Mouse (Mus musculus): ENCODE measurements around the gene 1700017N19Rik.
"Not testable (repeated sequence)": the region's sequence is repeated elsewhere in the genome, so short reads cannot be mapped to it uniquely, and the experiment has no call there.

Gene 1700017N19Rik

DNA sequence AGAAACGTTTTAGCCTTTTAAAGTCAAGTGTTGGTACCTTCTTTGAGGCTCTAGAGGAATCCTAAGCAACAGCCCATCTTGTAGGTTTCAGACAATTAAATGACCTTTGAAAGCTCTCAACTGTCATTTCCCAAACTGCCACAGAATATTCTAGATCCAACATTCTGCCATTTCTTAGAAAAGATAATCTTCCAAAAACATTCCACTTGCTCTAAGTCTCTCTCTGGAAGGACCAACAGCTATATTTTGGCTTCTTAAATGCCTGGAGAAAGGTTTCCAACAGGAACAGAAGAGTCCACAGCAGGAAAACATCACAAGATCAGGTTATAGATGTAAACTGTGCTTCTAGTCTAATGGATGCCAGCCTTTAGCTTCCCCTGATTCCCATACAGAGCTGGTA, at the start of gene 1700017N19Rik, which contains the start of gene 4930430F08Rik:
Gene 1700017N19Rik (plus strand): TSS at position 162 of the 400 bp plus-strand sequence.
Gene 4930430F08Rik (minus strand): TSS at position 101 of the 400 bp plus-strand sequence.
- no peak for DNase-seq

DNA sequence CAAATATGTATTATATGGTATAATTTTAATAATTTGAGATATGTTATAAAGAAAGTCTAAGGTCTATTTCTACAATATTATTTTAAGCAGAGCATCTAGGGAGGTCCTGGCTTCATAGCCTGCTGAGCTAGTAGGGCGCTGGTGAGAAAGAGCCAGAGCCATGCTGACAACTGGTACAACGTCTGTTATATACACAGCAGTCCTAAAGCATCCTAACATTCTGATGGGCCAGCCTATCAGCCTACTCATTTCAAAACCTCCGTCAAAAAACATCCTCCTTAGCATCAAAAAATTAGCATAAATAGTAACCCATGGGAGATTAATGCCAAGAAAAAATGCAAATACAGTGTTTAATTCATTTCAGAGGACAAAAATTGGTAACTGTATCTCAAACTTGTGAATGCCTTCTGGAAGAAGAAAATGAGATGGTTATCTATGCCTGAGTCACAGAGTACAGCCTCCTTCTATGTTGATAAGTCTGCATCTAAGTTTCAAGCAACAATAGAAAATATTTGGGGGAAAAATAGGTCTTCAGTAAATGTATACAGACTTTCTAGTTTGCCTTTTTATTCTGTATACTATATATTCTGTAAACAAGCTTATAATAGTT, 33.6 kb upstream of the 1700017N19Rik start:
- DNase-seq, result no peak

DNA sequence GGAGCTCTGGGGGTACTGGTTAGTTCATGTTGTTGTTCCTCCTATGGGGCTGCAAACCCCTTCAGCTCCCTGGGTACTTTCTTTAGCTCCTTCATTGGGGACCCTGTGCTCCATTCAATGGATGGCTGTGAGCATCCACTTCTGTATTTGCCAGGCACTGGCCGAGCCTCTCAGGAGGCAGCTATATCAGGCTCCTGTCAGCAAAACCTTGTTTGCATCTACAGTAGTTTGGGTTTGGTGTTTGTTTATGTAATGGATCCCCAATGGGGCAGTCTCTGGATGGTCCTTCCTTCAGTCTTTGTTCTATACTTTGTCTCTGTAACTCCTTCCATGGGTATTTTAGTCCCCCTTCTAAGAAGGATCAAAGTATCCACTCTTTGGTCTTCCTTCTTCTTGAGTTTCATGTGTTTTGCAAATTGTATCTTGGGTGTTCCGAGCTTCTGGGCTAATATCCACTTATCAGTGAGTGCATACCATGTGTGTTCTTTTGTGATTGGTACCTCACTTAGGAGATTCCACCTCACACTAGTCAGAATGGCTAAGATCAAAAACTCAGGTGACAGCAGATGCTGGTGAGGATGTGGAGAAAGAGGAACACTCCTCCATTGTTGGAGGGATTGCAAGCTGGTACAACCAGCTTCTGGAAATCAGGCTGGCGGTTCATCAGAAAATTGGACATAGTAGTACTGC, 29.9 kb upstream of the 1700017N19Rik start:
- not testable (repeated sequence) for DNase-seq

DNA sequence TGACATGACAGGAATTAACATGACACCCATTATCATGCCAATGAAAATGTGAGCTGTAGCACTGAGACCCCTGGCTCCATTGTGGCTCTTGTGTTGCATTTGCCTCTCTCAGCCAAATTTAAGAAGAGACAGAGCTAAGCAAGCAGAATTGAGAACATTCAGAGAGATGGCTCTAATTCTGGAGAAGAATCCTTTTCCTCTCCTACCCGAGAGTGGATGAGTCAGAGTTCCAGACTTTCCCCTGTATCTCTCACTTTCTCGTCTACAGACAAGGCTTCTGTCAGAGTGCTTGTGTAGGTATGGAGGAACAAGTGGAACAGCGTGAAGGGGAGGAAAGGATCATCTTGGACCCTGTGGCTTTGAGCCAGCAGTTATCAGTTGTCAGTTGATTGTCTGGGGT, 26.2 kb upstream of the 1700017N19Rik start:
- DNase-seq, result no peak

DNA sequence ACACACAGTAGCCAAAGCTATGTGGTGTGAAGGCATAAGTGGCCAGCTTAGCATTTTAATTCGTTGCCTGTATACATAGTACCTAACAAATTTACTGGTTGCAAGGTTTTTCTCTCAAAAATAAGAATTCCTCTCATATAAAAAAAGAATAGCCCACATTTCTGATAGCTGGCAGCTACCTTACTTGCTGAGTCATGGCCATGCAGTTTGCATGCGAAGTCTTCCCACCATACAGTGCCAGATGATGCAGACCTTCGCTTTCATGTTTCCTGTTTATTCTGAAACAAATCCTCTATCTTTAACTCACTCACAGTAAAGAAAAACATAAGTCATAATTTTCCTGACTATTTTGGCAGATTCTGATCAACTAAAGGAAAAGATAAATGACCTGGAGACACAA, 18.6 kb upstream of the 1700017N19Rik start:
- no peak for DNase-seq

DNA sequence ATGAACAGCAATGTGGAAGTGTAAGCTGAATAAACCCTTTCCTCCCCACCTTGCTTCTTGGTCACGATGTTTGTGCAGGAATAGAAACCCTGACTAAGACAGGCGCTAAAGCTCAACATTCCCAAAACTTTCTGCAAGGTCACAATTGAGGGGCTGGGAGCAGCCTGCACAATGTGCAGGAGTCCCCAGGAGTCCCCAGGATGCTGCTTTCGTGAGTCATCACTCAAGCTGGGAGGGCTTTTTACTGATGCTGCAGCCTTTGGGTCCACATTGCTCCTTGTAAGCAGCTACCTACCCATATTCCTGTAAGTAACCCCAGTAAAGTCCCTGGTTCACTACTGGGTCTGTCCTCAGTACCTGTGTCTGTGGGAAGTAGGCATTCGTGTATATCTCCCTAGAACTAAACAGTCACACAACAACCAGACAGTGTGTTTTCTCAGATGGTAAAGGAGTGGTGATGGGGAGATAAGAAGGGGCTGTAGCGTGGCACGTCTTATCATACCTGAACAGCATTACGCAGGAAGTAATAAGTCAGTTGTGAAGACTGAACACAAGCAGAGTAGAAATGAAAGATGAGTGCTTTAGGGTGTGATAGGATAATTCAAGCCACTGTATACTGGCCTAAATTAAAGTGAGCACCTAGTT, 15.7 kb upstream of the 1700017N19Rik start:
- DNase-seq, result no peak

DNA sequence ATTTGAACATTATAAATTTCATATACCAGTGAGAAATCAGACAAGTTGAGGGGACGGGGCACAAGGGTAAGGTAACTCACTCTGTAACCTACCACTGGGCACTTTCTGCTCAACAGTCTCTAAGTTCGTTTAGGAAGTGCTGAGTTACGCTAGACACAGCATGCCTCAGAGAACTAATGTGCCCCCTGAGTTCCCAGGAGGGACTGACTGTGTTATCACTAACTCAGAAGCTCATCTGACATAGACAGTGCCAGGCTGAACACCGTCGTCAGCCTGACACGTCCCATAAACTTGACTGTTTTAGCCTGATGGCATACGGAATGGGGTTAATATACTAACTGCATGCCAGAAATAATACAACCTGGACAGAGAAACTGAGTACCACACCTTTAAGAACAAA, 15.0 kb upstream of the 1700017N19Rik start:
- DNase-seq, result no peak

DNA sequence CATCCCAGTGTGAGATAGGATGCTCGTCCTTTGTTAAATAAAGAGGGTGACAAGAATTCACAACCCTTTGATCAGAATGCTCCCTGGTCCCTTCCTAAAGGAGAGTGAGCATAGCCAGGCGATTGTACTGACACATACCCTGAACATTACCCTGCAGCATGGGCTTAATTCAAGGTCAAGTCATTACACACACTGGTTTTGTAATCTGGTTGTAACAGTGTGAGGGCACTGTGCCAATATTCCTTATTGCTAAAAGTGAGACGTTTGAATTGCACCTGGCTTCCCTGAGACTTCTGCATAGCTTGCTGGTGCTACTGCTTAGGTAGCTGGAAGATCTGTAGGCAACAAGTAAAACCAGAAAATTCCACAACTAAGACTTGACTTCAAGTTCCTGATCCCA, 6.1 kb upstream of the 1700017N19Rik start:
- DNase-seq, result no peak

DNA sequence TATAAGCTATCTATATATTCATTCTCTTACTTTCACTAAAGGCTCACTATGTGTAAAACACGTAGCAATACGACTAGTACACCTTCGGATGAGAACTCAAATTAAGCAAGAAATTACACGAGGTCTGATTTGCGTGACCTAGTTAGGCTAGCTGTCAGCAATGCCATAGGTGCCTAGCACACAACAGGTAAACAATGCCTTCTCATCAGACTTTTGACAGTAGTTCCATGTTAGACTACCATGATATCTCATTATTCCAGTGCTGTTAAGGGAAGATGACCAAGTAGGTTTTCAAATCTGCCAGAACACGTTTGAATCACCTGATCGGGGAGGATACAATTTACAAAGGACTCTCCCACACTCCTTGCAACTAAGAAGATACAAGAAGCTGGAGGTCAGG, 1.8 kb upstream of the 1700017N19Rik start:
- DNase-seq, result no peak

DNA sequence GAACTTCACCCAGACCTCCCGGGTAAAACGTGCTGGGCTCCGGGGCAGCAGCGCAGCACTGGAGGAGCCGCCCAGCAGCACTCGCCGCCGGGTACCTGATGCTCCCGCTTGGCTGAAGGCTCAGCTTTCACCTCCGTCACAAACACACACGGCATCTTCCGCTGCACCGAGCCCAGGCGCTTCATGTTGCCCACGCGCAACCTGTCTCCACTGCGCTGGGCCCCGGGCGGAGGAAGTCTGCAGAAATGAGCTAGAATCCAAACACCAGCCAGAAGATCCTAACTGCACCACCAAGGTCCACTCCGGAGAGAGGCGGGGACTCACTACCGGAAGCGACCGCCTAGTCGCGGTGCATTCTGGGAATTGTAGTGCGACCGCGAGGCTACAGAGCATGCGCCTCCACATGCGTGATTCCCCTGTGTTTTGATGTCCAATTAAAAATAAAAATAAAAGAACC, 1.3 kb upstream of the 1700017N19Rik start:
- DNase-seq, result peak; percentile 88

DNA sequence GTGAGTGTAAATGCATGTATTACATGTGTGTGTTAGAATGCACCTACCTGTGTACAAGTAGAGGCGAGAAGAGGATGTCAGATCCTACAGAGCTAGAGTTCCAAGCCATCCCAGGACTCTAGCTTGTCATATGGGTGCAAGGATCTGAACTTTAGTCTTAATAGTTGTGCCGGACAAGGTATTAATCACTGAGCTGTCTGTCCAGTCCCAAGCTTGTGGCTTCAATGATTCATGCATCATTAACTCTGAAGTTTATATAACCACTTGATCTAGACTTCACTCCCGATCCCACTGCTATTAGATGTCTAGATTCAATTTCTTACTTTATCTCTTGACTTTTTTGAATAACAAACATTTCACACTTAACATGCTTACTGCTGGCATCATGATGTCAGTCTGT, 8.1 kb downstream of the 1700017N19Rik start:
- DNase-seq, result no peak

DNA sequence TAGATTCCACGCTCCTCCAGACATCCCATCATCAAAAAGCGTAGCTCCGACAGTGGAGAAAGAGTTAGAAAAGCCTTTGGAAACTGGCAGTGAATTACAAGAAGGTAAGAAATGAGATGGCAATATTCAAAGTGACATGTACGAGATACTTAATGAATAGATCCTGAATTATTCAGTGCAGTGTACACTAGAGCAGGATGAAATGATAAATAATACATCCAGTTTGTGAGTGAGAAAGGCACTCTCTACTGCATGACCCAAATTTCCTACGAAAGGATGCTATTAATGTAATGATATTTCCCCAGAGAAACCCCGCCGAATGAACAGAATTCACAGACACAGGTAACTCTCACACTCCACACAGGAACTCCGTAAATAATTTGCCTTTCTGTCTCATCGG, 13.2 kb downstream of the 1700017N19Rik start:
- DNase-seq, result no peak

DNA sequence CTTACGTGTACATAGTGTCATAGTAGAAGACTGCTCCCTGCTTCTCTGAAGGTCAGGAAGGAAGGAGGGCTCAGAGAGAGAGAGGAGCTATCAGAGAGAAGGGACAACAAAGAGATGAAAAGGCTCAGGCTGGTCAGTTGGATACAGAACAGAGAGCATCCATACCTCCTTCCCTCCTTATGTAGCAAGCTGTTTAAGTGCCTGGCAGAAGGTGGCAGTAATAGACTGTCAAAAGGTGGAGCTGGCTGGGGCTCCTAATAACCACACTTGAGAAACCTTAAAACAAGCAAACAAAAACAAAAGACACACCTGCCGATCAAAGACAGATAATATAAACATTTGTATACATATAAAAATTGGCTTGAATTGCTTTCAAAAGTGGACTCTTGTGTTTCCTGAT, 14.0 kb downstream of the 1700017N19Rik start:
- no peak for DNase-seq

DNA sequence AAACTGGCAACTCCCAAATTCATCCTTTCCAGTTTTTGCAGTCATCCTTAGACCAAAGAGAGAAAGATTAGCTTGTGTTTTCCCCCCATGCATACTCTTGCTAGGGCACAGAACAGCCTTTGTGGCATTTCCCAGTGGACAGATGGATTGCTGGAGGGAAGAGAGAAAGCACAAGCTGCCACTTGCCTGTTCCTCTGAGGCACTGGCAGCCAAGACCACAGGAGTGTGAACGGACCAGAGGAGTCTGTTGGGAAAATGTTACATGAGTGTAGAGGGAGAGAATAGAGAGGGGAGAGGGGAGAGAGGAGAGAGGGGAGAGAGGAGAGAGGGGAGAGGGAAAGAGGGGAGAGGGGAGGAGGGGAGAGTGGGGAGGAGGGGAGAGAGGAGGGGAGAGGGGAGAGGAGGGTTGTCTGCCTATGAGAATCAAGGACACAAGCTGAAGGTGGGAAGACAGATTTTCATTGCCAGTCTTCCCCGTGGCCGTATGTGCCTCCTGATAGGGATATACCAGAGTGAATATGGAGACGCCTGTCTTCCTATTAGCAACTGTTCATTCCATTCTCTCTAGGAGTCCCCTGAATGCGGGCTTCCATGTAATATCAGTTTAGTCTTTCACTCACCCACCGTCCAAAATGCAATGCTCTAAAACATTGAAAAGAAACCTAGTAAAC, 27.1 kb downstream of the 1700017N19Rik start:
- peak; percentile 13 for DNase-seq

DNA sequence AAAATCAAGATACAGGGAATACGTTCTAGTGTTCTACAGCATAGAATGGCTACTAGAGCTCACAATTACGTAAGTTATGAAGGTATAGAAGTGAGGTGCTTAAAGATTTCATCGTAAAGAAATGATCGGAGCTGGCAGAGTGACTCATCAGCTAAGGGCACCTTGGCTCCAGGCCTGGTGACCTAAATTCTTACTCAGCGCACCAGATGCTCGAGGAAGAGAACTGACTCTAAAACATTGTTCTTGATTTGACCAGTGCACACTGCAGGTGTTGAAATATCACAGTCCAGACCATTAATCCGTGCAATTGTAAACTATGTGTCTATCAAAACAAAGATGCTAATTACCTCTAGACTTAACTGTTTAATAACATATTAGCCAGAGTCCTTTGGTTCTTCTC, 29.2 kb downstream of the 1700017N19Rik start:
- no peak for DNase-seq

DNA sequence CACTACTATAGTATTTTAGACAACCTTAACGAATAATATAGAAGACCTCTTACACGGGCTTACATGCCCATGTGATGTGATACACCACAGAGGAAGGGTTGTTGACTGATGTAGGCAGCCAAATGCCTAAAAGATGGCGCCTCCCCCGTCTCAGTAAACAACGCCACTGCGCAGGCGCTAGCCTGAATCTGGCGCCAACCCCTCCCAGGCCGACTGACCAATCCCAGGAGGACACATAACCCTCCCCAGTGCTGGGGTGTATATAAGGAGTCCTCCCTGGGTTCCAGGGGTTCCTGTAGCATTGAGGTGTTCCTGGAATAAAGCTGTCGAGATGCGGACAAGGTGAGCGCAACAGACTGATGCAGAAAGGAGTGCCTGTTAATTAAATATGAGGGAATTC, 29.8 kb downstream of the 1700017N19Rik start:
- no peak for DNase-seq

DNA sequence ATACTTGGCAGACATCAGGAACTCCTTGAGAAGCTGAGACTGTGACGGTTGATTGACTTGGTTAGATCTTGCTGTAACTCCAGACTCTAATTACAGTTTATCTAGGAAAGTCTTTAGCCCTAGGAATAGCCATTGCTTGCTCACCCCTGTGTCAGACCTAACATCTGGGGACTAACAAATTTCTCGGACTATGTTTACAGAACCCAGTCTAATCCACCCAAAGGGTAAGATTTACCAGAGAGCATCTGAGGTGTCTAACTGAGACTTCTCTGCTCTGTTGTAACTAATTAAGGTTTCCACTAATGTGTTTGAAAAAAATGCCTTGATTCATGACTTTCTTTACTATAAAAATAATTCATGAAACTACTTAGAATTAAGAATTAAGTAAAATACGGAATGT, 32.2 kb downstream of the 1700017N19Rik start:
- no peak for DNase-seq

DNA sequence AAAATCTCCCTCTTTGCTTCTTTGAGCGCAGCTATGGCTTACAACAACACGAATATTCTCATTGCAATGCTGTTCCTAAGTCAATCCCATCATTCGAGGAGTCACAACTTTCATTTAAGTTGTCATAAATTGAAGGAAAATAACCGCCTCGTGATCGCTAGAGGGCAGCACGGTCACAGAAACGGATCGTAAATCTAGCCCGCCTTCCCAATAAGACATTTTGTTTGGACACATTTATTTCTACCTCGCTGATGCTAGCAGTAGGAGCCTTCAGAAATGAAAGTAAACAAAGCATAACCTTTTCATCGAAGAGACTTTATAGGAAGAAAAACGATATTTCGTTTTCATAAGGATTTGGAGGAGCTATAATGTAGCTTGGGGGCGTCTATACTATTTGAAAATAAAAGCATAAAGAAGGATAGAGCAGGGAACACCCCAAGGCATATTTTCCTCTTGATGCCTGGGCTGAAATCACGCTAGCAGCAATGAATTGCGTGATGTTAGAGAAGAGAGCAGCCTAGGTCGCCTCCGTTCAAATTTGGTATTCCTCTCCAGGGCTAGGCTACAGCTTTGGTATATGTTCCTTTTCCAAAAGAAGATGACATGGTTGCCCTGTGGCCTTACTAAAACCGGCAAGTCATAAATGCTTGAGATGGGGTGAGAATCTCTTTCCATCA, 39.6 kb downstream of the 1700017N19Rik start:
- DNase-seq, result peak; percentile 76

DNA sequence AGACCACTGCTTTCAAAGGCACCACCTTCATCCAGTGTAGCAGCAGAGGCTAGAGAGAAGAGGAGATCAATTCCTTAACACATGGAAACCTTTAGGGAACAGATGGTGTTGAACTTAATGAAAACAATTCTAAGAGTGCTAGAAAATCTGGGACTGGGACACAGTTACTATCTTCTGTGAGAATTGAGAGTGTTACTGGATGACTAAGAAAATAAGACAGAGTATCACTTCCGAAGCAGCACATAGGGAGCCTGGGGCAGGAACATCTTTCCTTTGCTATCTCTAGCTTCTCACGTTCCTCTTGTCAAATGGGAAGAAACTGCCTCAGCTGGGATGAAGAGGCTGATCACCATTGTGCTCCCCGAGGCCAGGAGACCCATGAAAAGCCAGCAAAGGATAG, 52.6 kb downstream of the 1700017N19Rik start:
- DNase-seq, result no peak

DNA sequence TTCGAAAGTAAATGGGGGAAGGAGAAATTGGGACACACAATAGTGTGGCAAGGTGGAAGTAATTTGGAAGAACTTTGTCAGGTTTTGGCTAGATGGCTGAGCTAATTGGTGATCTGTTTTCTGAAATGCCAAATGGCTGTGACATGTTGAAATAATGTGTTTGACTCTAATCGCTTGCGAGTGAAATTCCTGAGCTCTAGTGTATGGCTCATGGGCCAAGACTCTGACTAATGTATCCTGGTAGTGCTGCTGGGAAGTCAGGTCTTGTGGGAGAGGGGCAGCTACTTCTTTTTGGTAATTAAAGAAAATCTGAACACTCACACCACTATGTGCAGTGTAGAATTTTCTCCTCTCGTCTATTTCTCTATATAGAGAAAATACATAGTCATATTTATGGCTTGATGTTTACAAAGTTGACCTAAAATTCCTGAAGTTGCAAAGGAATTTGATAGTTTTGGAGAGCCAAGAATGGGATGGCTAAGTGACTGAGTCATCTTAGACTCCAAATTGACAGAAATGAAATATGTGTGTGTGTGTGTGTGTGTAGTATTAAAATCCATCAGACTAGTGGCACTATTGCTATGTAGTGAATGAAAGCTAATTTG, 55.1 kb downstream of the 1700017N19Rik start:
- no peak for DNase-seq

DNA sequence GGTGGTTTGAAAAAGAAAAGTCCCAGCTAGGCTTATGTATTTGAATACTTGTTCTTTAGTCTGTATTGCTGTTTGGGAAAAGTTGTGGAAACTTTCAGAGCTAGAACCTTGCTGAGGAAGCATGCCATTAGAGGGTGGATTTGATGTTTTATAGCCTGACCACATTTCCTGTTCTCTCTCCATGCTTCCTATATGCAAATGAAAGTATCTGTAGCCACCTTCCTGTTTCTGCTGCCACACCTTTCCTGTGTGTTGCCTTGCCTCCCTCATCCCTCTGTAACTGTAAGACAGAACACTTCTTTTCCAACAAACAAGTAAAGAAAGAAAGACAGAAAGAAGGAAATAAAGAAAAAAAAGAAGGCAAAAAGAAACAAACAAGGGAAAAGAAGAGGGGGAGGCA, 63.9 kb downstream of the 1700017N19Rik start:
- DNase-seq, result no peak

DNA sequence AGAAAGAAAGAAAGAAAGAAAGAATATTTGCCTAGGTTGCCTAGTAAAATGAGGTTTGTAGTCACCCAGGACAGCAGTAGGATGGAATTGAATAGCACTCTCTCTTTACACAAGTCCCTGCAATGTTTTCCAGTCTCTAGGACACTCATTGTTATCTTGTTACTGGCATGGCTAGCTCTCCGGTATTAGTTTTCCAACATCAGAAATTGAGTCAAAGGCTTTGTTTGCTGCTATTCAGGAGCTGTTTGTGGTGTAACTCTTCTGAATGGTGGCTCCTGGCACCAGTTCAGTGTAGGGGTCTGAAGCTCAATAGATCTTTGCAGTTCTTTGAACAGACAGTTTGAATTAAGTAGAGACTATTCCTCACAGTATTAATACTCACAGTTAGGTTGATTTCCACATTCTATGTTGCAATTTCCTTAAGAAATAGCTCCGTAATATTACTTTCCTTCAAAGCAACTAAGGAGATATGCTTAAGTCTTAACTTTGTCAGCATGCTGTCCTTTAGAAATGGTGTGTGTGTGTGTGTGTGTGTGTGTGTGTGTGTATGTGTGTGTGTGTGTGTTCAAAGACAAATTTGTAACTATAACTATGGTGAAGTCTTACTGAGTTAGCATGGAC, 71.8 kb downstream of the 1700017N19Rik start:
- no peak for DNase-seq

Measured in right cerebral cortex, postnatal 4 days (tissue).